Mouse (Mus musculus) CH12.LX (cell line): ENCODE data around the gene Syndig1l.

Source experiments
- CTCF ChIP-seq, 2 experiments: IDR thresholded peaks in 1 of 2; conservative IDR thresholded peaks in 1 of 2; 2 replicates each; pipeline ENCODE4 v1.5.1; 2011 to 2012; ENCODE audit warnings: low read depth in 2 of 2, low read length in 2 of 2, improper control_type of control experiment in 1 of 2, inconsistent platforms in 1 of 2, mild to moderate bottlenecking in 1 of 2, moderate library complexity in 1 of 2
- E2F4 ChIP-seq: IDR thresholded peaks from 2 replicates; pipeline ENCODE4 v1.6.1; 2011; ENCODE audit warnings: low read depth, low read length, improper control_type of control experiment; ENCODE audit not compliant: insufficient replicate concordance
- POLR2A ChIP-seq: IDR thresholded peaks from 2 replicates; pipeline ENCODE4 v1.6.1; 2011; ENCODE audit warnings: low read depth, mild to moderate bottlenecking, improper control_type of control experiment, low read length
- USF2 ChIP-seq: conservative IDR thresholded peaks from 2 replicates; pipeline ENCODE4 v1.6.1; 2011; ENCODE audit warnings: low read depth, low read length, improper control_type of control experiment

DNA sequence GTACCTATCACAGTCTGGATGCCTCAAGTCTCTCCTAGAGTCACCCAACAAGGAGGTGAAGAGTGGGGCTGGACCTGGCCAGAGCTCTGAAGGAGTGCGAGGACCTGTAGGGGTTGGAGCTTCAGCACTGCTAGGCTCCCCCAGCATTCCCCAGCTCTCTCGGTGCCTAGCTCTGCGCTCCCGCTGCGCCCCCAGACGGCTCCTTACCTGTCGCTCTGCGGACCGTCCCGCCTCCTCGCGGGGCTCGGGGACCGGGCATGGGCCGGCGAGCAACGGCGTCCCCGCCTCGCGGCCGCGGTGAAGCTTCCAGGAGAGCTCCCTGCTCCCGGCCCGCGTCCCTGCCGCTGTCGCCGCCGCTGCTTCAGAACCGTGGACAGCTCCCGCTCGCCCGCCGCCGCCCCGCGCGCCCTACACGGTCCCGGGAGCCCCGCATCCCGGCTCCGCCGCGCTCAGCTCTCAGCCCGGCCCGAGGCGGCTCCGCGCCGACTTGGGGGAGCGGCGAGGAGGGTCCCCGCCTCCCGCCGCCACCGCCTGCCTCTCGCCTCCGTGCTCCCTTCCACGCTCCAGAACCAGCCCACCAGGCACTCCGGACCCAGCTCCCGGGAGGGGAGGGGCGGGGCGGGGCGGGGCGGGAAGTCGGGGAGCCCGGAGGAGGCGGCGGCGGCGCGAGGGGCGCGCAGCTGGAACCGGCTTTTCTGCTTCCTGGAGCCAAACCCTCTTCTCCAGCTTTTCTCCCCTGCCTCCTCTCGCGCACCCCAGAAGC is at the start of gene Syndig1l:
- no peak for TF ChIP-seq CTCF (conservative IDR thresholded peaks at IDR 0.05 in 1 of 2, IDR thresholded peaks at IDR 0.05 in 1 of 2; ENCODE audit: low read depth in 2 of 2, low read length in 2 of 2)
- no peak for TF ChIP-seq E2F4
- no peak for TF ChIP-seq POLR2A
- TF ChIP-seq USF2 = no peak
